Mouse (Mus musculus) kidney, embryonic 15.5 days (tissue): ENCODE data around the gene Gm36028. TPM values are rescaled to one million over a fixed set of nuclear protein-coding genes. Genes with fewer than 3 reads are reported as not detected.
A peak's percentile ranks its signal among the peaks of the same experiment; 100 is the strongest.

Experiments used
- ATAC-seq: fragments of 200-750 bp; cut with Nextera tagmentation; replicated peaks from 2 replicates; pipeline ENCODE4 v1.8.0; 2017; ENCODE audit warnings: moderate TSS enrichment; ENCODE audit not compliant: low FRiP score
- H3K27ac ChIP-seq: fragments of 300-500 bp; sonication (generic); 2 replicates; pipeline ENCODE4 v1.5.1; 2015; ENCODE audit warnings: mild to moderate bottlenecking, inconsistent platforms
- H3K27me3 ChIP-seq: fragments of 300-500 bp; sonication (generic); 2 replicates; pipeline ENCODE4 v1.6.1; 2015; ENCODE audit warnings: inconsistent platforms
- H3K36me3 ChIP-seq: fragments of 300-500 bp; sonication (generic); 2 replicates; pipeline ENCODE4 v1.6.1; 2015; ENCODE audit warnings: inconsistent platforms
- H3K4me1 ChIP-seq: fragments of 300-500 bp; sonication (generic); 2 replicates; pipeline ENCODE4 v1.6.1; 2015; ENCODE audit warnings: inconsistent platforms
- H3K4me2 ChIP-seq: fragments of 300-500 bp; sonication (generic); 2 replicates; pipeline ENCODE4 v1.6.1; 2015; ENCODE audit warnings: moderate library complexity, mild to moderate bottlenecking, inconsistent platforms
- H3K4me3 ChIP-seq: fragments of 300-500 bp; sonication (generic); replicated peaks from 2 replicates; pipeline ENCODE4 v1.5.1; 2015; ENCODE audit warnings: mild to moderate bottlenecking, inconsistent platforms
- H3K9ac ChIP-seq: fragments of 300-500 bp; sonication (generic); 2 replicates; pipeline ENCODE4 v1.6.1; 2015; ENCODE audit warnings: mild to moderate bottlenecking, inconsistent platforms
- H3K9me3 ChIP-seq: fragments of 300-500 bp; sonication (generic); replicated peaks from 2 replicates; pipeline ENCODE4 v1.6.1; 2016; ENCODE audit warnings: inconsistent platforms
- WGBS: fragments of 180-500 bp; shearing (Covaris S2); methylation state at CpG from one replicate; pipeline ENCODE4 v1.1.7; 2015; ENCODE audit warnings: mixed read lengths; 5-methylcytosine and 5-hydroxymethylcytosine counted together
- polyA plus RNA-seq: library from polyadenylated mRNA; unstranded; fragments of >200 nt; fragmentation: Nextera tagmentation; extraction: Ambion mirVana; gene quantifications from 2 replicates; pipeline ENCODE4 v1.2.1, GENCODE M21; 2015

The Gm36028 gene
- polyA plus RNA-seq, 1 experiment from 2014 or later = 0.42 TPM

DNA sequence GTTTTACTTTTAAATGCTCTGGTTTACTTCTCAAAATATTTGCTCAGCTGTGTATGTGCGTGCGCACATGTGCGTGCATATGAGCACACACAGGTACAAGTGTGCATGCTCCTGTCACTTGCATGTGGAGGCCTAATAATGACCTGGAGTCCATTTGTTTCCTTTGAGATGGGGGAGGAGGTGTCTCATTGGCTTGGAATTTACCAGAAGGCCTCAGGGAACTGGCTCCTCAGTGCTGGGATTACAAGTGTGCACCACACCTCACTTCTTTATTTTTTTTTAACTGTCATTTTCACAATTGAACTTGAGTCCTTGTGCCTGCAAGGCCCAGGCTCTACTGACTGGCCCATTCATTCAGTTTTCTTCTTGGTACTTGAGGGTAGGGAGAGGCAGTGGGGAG lies 16.5 kb upstream of the Gm36028 start:
- no peaks in the 10 kb centered on the region for H3K27me3 ChIP-seq
- H3K9me3 ChIP-seq = no peaks in the 10 kb centered on the region
- H3K4me2 ChIP-seq = no peak overlapping the region
- no peak for ATAC-seq
- H3K27ac ChIP-seq = no peak overlapping the region
- H3K9ac ChIP-seq = no peak overlapping the region
- H3K4me3 ChIP-seq = no peak overlapping the region
- H3K4me1 ChIP-seq = peaks cover 5% of the 10 kb centered on the region; the same call in 1 of the 2 replicates
- H3K36me3 ChIP-seq = peaks cover 57% of the 10 kb centered on the region
- 95% methylated on average over 3 of the region's 3 CpGs for WGBS

DNA sequence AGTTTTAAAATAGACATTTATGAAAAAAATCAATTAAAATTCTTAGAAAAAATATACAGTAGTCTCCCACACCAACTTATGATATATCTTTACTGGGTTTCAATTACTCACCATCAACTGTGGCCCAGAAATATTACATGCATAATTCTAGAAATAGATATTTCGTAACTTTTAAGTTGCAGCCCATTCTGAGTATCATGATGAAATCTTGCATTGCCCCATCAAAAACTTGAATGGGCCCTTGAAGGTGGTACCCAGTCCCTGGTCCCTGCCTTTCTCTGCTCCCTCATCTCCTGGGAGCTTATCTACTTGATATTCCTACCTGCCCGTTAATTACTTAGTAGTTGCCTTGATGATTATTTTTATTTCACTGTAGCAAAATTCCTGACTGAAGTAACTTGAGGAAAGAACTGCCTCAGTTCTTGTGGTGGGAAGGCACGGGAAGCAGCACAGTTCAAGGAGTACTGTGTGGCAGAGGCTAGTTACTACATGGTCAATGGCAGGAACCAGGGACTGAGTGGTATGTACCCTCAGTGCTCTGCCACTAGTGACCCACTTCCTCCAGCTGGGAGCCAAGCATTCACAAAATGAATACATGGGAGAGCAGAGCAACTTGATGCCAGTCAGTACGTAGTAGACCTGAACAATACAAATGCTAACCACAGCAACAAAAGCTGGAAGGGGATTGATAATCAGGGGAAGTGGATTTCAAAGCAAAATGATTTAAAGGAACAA lies 13.7 kb upstream of the Gm36028 start:
- 81% methylated on average over 4 of the region's 4 CpGs for WGBS
- ATAC-seq = no peak
- peaks cover 31% of the 10 kb centered on the region for H3K36me3 ChIP-seq

DNA sequence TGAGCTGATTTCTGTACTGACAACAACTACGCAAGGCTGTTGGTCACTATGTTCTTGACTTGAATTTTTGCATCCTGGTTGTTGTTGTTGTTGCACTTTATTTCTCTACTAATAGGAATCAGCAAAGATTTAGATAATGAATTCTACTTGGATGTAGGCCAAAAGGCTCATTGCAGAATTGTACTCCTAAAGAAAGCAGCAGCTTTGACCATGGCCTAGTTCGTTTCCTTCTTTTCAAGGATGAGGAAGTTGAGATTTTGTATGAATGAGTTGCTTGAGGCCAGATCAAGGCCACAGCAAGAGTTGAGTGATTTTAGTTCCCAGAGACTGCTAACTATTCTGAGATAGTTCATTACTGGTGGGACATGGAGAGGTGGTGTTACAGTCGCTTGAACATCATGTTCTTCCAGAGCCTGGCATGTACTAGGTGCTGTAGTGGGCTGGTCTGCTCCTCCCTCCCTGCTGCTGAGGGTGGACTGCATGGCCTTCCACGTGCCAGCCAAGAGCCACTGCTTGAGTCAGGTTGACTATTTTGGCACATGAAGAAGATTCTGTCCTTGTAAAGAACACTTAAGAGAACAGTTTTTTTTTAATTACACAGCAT lies 10.3 kb upstream of the Gm36028 start:
- Histone ChIP-seq H3K4me2 (peak overlapping the region; percentile 73), H3K27ac (peak overlapping the region; percentile 63)
- 68% methylated on average over 4 of the region's 4 CpGs for WGBS

More for the DNA sequence above, 13.7 kb upstream of the Gm36028 start:
- Histone ChIP-seq H3K9me3 (no peaks in the 10 kb centered on the region), H3K4me1 (peaks cover 24% of the 10 kb centered on the region), H3K27me3 (no peaks in the 10 kb centered on the region), H3K27ac (no peak overlapping the region), H3K4me2 (no peak overlapping the region), H3K4me3 (no peak overlapping the region), H3K9ac (no peak overlapping the region)

DNA sequence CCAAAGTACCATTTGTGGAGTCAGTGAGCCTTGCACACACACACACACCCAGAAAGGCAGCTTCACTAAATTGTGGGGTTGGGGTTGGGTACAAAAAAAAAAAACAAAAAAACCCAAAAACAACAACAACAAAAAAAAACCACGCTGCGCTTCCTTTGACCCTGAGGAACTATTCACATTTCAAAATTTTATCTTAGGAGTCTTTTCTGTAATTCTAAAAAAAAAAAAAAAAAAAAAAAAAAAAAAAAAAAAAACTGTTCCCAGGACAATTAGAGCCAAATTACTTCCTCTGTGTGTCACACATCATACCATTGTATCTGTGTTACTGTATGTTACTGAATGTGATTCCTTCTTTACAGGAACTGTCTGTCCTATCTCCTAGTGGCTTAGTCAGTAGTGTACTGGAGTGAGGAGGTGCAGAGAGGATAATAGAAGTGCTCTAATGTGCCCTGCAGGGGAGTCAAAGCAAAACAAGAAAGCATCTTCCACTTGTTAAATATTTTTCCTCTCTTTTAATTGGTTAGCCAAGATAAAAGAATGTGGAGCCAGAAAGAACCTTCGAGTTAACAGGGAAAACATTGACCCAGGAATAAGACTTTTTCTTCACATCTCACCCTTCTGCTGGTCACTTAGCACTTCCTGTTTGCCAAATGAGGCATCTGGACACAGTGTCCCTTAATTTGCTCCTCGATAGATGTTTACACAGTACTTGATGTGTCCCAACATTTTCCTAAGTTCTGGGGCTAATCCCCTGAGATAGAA lies 8.7 kb upstream of the Gm36028 start:
- peaks cover 27% of the 10 kb centered on the region for H3K4me1 ChIP-seq
- H3K36me3 ChIP-seq = peaks cover 5% of the 10 kb centered on the region; the same call in 1 of the 2 replicates
- 18% methylated on average over 4 of the region's 4 CpGs for WGBS
- no peaks in the 10 kb centered on the region for H3K9me3 ChIP-seq
- peak overlapping the region; percentile 97 for H3K4me3 ChIP-seq
- no peaks in the 10 kb centered on the region for H3K27me3 ChIP-seq
- peak overlapping the region; percentile 73 for H3K4me2 ChIP-seq
- H3K27ac ChIP-seq = peak overlapping the region; percentile 99
- peak overlapping the region; percentile 97 for H3K9ac ChIP-seq
- no peak for ATAC-seq

More for the DNA sequence above, 10.3 kb upstream of the Gm36028 start:
- ATAC-seq = no peak
- Histone ChIP-seq H3K27me3 (no peaks in the 10 kb centered on the region), H3K4me1 (peaks cover 30% of the 10 kb centered on the region), H3K9ac (no peak overlapping the region), H3K36me3 (peaks cover 9% of the 10 kb centered on the region; the same call in 1 of the 2 replicates), H3K4me3 (peak overlapping the region; percentile 97; the same call in 1 of the 2 replicates), H3K9me3 (no peaks in the 10 kb centered on the region)

DNA sequence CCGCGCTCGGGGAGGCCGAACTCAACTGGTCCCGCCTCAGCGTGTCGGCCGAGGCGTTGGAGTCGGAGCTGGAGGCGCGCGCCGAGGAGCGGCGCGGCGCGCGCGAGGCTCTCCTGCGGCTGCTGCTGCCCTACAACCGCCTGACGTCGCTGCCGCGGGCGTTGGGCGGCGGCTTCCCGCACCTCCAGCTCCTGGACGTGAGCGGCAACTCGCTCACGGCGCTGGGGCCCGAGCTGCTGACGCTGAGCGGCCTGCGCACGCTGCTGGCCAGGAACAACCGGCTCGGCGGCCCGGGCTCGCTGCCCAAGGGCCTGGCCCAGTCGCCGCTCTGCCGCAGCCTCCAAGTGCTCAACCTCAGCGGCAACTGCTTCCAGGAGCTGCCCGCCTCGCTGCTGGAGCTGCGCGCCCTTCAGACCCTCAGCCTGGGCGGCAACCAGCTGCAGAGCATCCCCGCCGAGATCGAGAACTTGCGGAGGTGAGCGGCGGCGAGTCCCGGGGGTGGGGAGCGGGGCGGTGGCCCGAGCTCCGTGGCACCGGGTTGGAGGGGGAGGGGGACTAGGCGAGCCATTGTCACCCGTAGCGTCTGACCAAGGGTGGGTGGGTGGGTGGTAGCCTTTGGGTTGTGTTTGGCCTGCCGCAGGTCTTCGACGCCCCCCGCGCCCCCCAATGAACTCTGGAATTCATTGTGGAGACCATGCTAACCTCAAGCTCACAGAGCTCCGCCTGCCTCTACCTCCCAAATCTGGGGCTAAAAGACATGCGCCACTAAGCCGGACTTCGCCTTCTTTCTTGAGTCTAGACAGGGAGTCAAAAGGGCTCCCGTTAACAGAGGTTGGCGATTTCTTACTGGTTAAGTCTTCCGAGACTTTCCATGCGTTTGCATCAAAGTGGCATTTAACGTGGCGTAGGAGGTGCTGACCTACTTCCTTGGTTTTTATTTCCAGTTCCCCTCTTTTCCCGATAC lies 7.8 kb upstream of the Gm36028 start:
- peak overlapping the region; percentile 97 for H3K9ac ChIP-seq
- H3K9me3 ChIP-seq = no peaks in the 10 kb centered on the region
- no peaks in the 10 kb centered on the region for H3K27me3 ChIP-seq
- peak overlapping the region; percentile 73 for H3K4me2 ChIP-seq
- peaks cover 5% of the 10 kb centered on the region; the same call in 1 of the 2 replicates for H3K36me3 ChIP-seq
- peak; percentile 80 for ATAC-seq
- WGBS = under 1% methylated on average over 56 of the region's 87 CpGs
- peaks cover 25% of the 10 kb centered on the region for H3K4me1 ChIP-seq
- peak overlapping the region; percentile 99 for H3K27ac ChIP-seq
- peak overlapping the region; percentile 97 for H3K4me3 ChIP-seq

DNA sequence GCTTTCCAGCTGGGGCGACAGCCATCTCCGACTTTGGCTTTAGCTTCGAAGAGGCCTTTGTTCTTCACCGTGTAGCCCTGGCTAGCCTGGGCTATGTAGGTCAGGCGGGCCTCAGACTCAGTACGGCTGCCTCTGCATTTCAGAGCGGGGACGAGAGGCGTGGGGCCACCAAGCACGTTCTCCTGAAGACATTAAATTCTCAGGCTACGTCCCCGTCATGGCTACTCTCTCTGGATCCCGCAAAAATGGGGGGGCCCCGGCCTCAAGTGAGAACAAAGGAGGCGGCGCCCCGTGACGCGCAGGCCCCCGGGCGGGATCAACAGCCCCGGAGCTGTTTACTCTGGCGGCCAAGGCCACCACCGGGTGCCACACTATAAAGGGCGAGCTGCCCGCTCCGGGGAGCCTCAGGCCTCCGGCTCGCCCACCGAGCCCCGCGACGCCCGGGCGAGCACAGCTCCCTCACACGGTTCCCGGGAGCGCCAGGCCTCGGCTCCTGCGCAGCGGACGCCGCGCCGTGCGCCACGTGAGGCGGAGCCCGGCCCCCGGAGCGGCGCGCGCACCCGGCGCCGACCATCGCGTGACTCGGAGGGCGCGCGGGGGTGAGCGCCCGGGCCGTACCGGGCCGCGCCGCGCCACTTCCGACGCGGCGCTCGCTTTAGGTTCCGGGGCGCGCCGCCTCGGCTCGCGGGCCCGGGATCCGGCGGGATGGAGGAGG lies 7.0 kb upstream of the Gm36028 start, which contains the start of gene Lrrc58:
Gene Lrrc58, plus strand, starts transcription at position 599 of the 715 bp plus-strand sequence.
- under 1% methylated on average over 86 of the region's 86 CpGs for WGBS
- Histone ChIP-seq H3K9ac (peak within 1 kb of the TSS; percentile 97), H3K9me3 (no peaks in the 10 kb centered on the region), H3K27me3 (no peaks in the 10 kb centered on the region), H3K4me3 (peak within 1 kb of the TSS; percentile 97), H3K4me2 (peak within 1 kb of the TSS; percentile 73), H3K4me1 (peaks cover 25% of the 10 kb centered on the region), H3K36me3 (peaks cover 5% of the 10 kb centered on the region; the same call in 1 of the 2 replicates), H3K27ac (peak within 1 kb of the TSS; percentile 99)
- ATAC-seq = peak; percentile 94

DNA sequence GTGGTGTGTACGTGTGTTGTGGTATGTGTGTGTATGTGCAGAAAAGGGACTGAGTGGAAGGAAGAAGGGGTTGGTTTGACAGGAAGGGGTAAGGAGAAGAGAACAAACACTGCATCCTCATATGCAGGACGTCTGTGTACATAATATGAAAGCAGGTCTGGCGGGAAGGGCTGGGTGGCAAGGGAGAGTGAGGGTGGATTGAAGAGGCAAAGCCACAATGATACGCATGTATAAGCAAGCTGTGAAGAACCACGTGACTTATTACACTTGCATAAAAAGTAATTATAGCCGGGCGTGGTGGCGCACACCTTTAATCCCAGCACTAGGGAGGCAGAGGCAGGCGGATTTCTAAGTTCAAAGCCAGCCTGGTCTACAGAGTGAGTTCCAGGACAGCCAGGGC lies 4.9 kb upstream of the Gm36028 start:
- H3K36me3 ChIP-seq = no peaks in the 10 kb centered on the region
- H3K4me2 ChIP-seq = no peak overlapping the region
- 86% methylated on average over 9 of the region's 9 CpGs for WGBS
- ATAC-seq = no peak
- peaks cover 17% of the 10 kb centered on the region for H3K4me1 ChIP-seq
- no peaks in the 10 kb centered on the region for H3K27me3 ChIP-seq
- no peak overlapping the region for H3K9ac ChIP-seq
- H3K9me3 ChIP-seq = no peaks in the 10 kb centered on the region; the same call in 1 of the 2 replicates
- no peak overlapping the region for H3K4me3 ChIP-seq
- no peak overlapping the region for H3K27ac ChIP-seq

DNA sequence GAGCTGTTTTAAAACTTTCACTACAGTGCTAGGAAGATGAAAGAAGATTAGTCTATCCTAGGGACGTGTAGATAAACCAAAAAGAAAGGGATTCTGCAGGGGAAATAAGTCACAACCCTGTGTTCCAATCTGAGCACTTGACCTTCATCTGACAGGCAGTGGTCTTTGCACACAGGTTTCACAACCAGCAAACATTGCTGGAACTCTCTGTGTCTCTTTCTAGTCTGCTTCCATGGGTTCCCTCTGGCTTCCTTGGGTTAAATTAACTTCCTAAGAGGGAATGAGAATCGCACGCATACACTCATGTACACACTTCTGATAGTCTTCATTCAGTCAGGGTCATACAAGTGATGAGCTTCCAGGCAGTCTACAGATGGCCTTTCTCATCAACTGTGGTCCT lies 2.9 kb upstream of the Gm36028 start:
- peaks cover 9% of the 10 kb centered on the region; the same call in 1 of the 2 replicates for H3K4me1 ChIP-seq
- no peak overlapping the region for H3K9ac ChIP-seq
- H3K27me3 ChIP-seq = no peaks in the 10 kb centered on the region
- H3K4me2 ChIP-seq = no peak overlapping the region
- ATAC-seq = no peak
- H3K4me3 ChIP-seq = no peak overlapping the region
- 70% methylated on average over 3 of the region's 3 CpGs for WGBS
- no peak overlapping the region for H3K27ac ChIP-seq
- H3K36me3 ChIP-seq = no peaks in the 10 kb centered on the region
- no peaks in the 10 kb centered on the region; the same call in 1 of the 2 replicates for H3K9me3 ChIP-seq

DNA sequence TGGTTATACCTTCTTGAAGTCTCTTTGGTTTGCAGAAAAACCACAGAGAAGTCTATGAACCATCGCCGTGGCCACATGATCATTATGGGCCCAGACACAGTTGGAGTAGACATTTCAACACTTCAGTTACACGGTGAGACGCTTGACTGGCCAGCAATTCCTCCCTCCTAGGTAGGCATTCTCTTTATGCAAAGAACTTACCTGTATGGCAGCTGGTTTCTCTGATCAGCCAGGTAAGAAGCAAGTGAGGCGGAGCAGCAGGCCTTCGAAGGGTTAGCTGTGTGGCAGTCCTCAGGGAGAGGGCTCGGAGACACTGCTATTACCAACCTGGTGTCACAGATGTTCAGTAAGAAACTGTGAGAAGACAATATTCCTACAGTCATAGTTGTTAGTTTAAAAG lies 733 bp downstream of the Gm36028 start:
- Histone ChIP-seq H3K9me3 (no peaks in the 10 kb centered on the region; the same call in 1 of the 2 replicates), H3K9ac (no peak overlapping the region), H3K36me3 (no peaks in the 10 kb centered on the region), H3K4me1 (peaks cover 13% of the 10 kb centered on the region; the same call in 1 of the 2 replicates), H3K4me2 (no peak overlapping the region), H3K27ac (no peak overlapping the region), H3K27me3 (no peaks in the 10 kb centered on the region), H3K4me3 (no peak overlapping the region)
- peak; percentile 41; the same call in 1 of the 2 replicates for ATAC-seq
- 71% methylated on average over 7 of the region's 7 CpGs for WGBS

DNA sequence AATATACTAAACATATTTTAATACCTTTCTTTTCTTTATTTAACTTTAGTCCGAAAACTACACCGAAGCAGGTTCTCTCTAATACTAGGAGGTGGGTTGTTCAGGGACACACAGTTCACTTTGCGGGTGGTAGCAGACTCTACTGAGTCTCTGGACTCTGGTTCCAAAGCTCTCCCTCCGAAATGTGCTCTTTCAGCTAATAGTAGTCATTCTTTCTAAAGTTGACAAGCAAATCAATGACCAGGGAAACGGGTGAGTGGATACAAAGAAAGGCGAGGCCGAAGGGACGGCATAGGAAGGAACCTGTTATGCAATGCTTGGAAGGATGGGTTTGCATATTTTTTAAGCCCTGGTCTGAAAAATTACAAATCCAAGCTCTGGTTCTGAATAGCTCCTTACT lies 3.5 kb downstream of the Gm36028 start:
- no peak for ATAC-seq
- H3K36me3 ChIP-seq = no peaks in the 10 kb centered on the region
- no peak overlapping the region for H3K9ac ChIP-seq
- H3K27me3 ChIP-seq = no peaks in the 10 kb centered on the region
- no peaks in the 10 kb centered on the region; the same call in 1 of the 2 replicates for H3K9me3 ChIP-seq
- no peak overlapping the region for H3K4me2 ChIP-seq
- WGBS = 69% methylated on average over 8 of the region's 8 CpGs
- H3K4me3 ChIP-seq = no peak overlapping the region
- peak overlapping the region; percentile 34; the same call in 1 of the 2 replicates for H3K27ac ChIP-seq
- H3K4me1 ChIP-seq = peaks cover 35% of the 10 kb centered on the region; the same call in 1 of the 2 replicates
